Comparison of ENCODE assay signal across 11 mouse cellular contexts in genomic region chr19:45718286-45718685, GRCm38 (mm10). TPM values are rescaled to one million over a fixed set of nuclear protein-coding genes. Genes with fewer than 3 reads are reported as not detected.
DNase-seq lines count a peak whose midpoint lies in the region; ATAC-seq and TF ChIP-seq lines count a peak whose summit lies in the region.
"Had no signal": no experiment of that assay in that cellular context is flagged by ENCODE, and none has a peak within 500 bp of the region (broad histone marks: within the 10 kb centered on the region; RNA-seq: fewer than 3 reads in every experiment).

No protein-coding gene starts in this region.

- H3K9ac ChIP-seq in forebrain, embryonic 15.5 days (replicated peaks), result no peak overlapping the region
- H3K9ac ChIP-seq in midbrain, postnatal 0 days (replicated peaks; ENCODE audit: low read length, poor library complexity, severe bottlenecking), result peak overlapping the region; percentile 37; the same call in 1 of the 2 replicates
- H3K9ac ChIP-seq: liver, embryonic 14.5 days had no signal

- H3K27ac ChIP-seq in layer of hippocampus, adult 2 months, result peak overlapping the region; percentile 57
- peak overlapping the region; percentile 70 for H3K27ac ChIP-seq in forebrain, embryonic 15.5 days (replicated peaks)
- H3K27ac ChIP-seq in midbrain, postnatal 0 days (ENCODE audit: low read depth, low read length), result peak overlapping the region; percentile 19; the same call in 1 of the 2 replicates
- H3K27ac ChIP-seq: liver, embryonic 14.5 days had no signal

- H3K36me3 ChIP-seq in forebrain, embryonic 15.5 days, result no peaks in the 10 kb centered on the region
- no peaks in the 10 kb centered on the region for H3K36me3 ChIP-seq in midbrain, postnatal 0 days (ENCODE audit: insufficient read depth, low read length)

- H3K27me3 ChIP-seq in forebrain, embryonic 15.5 days, result no peaks in the 10 kb centered on the region
- peaks cover 12% of the 10 kb centered on the region; the same call in 1 of the 2 replicates for H3K27me3 ChIP-seq in midbrain, postnatal 0 days (ENCODE audit: insufficient read depth, low read length)

- no peaks in the 10 kb centered on the region for H3K9me3 ChIP-seq in forebrain, embryonic 15.5 days
- H3K9me3 ChIP-seq in midbrain, postnatal 0 days (ENCODE audit: low read length), result no peaks in the 10 kb centered on the region

- peak overlapping the region; percentile 21 for H3K4me3 ChIP-seq in layer of hippocampus, adult 2 months
- H3K4me3 ChIP-seq in forebrain, embryonic 15.5 days, result peak overlapping the region; percentile 31; the same call in 1 of the 2 replicates
- H3K4me3 ChIP-seq in midbrain, postnatal 0 days (ENCODE audit: low read depth, low read length), result peak overlapping the region; percentile 15; the same call in 1 of the 2 replicates

- 66% methylated on average over 3 of the region's 3 CpGs for WGBS in forebrain, embryonic 15.5 days
- 41% methylated on average over 3 of the region's 3 CpGs for WGBS in midbrain, postnatal 0 days

- TF ChIP-seq CTCF in layer of hippocampus, adult 2 months (conservative IDR thresholded peaks at IDR 0.05), result no peak
- no peak for TF ChIP-seq CTCF in midbrain, postnatal 0 days (IDR thresholded peaks at IDR 0.05)

- peaks cover 21% of the 10 kb centered on the region for H3K4me1 ChIP-seq in forebrain, embryonic 15.5 days
- H3K4me1 ChIP-seq in midbrain, postnatal 0 days (ENCODE audit: insufficient read depth, low read length), result 0 out of 2 replicates have a peak, but pooled peaks cover 3% of the 10 kb centered on the region

- no peak for DNase-seq in frontal cortex, postnatal 14 days (ENCODE audit: low spot score in 2 of 2)
- no peak for DNase-seq in layer of hippocampus, adult 2 months (ENCODE audit: low spot score in 2 of 2)
- no peak for DNase-seq in layer of hippocampus, postnatal 14 days (ENCODE audit: low spot score in 2 of 2)
- no peak for DNase-seq in midbrain, postnatal 0 days (ENCODE audit: low spot score)
- DNase-seq in spleen, postnatal 4 days (ENCODE audit: low spot score in 2 of 2), result no peak

- H3K4me2 ChIP-seq in forebrain, embryonic 15.5 days (replicated peaks), result peak overlapping the region; percentile 47
- H3K4me2 ChIP-seq in midbrain, postnatal 0 days (ENCODE audit: low read depth, low read length, poor library complexity, severe bottlenecking), result peak overlapping the region; percentile 39

- peak; percentile 31; the same call in 1 of the 2 replicates for ATAC-seq in frontal cortex, adult (ENCODE audit: low TSS enrichment)
- ATAC-seq in forebrain, embryonic 15.5 days (replicated peaks), result no peak
- no peak for ATAC-seq in midbrain, postnatal 0 days (ENCODE audit: low FRiP score)
- no peak for ATAC-seq in erythroblast, adult 5-6 weeks (replicated peaks; ENCODE audit: low FRiP score, poor library complexity, severe bottlenecking)

RNA-seq across cellular contexts. Expression of gene Fgf8, which starts 24.4 kb away (rescaled TPM):
- total RNA-seq in layer of hippocampus, adult 2 months (2021), result not detected
- not detected for total RNA-seq in layer of hippocampus, postnatal 14 days (2021)
- polyA plus RNA-seq in forebrain, embryonic 15.5 days (2015; fragmentation: Nextera tagmentation; extraction: Ambion mirVana), result 0.23 and 0.90 TPM in 2 replicates
- 1.3 TPM in 1 of 2 replicates, not detected in the other for total RNA-seq in midbrain, postnatal 0 days (2014; rRNA removed)
- polyA plus RNA-seq in midbrain, postnatal 0 days (2015; fragmentation: Nextera tagmentation; extraction: Ambion mirVana), result not detected in 2 replicates
- not detected in 2 replicates for total RNA-seq in erythroblast, adult 5-6 weeks (2015; ENCODE audit: low replicate concordance)
- total RNA-seq in erythroblast, adult 5-6 weeks (2017; ENCODE audit: low replicate concordance), result not detected in 2 replicates
- total RNA-seq: granulocyte monocyte progenitor cell, adult 5-6 weeks; layer of hippocampus, postnatal 10 days had no signal

RNA-seq across cellular contexts. Expression of gene Npm3, which starts 31.1 kb away (rescaled TPM):
- 1 to 10 TPM; 7.3 to 9.7 TPM for total RNA-seq in layer of hippocampus, adult 2 months (2021)
- 10 to 100 TPM; 11.9 to 12.9 TPM for total RNA-seq in layer of hippocampus, postnatal 14 days (2021)
- polyA plus RNA-seq in forebrain, embryonic 15.5 days (2015; fragmentation: Nextera tagmentation; extraction: Ambion mirVana), result 9.5 and 9.7 TPM in 2 replicates
- total RNA-seq in midbrain, postnatal 0 days (2014; rRNA removed), result 26.1 and 40.2 TPM in 2 replicates
- polyA plus RNA-seq in midbrain, postnatal 0 days (2015; fragmentation: Nextera tagmentation; extraction: Ambion mirVana), result 5.6 and 6.5 TPM in 2 replicates
- total RNA-seq in erythroblast, adult 5-6 weeks (2015; ENCODE audit: low replicate concordance), result 11.1 and 12.3 TPM in 2 replicates
- total RNA-seq in erythroblast, adult 5-6 weeks (2017; ENCODE audit: low replicate concordance), result 9.4 and 22.3 TPM in 2 replicates

RNA-seq across cellular contexts. Expression of gene Fbxw4, which starts 58.2 kb away (rescaled TPM):
- 10 to 100 TPM; 35.4 to 38.7 TPM for total RNA-seq in layer of hippocampus, adult 2 months (2021)
- 10 to 100 TPM; 31.9 to 32.1 TPM for total RNA-seq in layer of hippocampus, postnatal 14 days (2021)
- 5.0 and 5.4 TPM in 2 replicates for polyA plus RNA-seq in forebrain, embryonic 15.5 days (2015; fragmentation: Nextera tagmentation; extraction: Ambion mirVana)
- 30.9 and 41.8 TPM in 2 replicates for total RNA-seq in midbrain, postnatal 0 days (2014; rRNA removed)
- polyA plus RNA-seq in midbrain, postnatal 0 days (2015; fragmentation: Nextera tagmentation; extraction: Ambion mirVana), result 5.6 and 6.0 TPM in 2 replicates
- total RNA-seq in erythroblast, adult 5-6 weeks (2015; ENCODE audit: low replicate concordance), result 8.5 and 27.4 TPM in 2 replicates
- total RNA-seq in erythroblast, adult 5-6 weeks (2017; ENCODE audit: low replicate concordance), result 6.0 and 26.9 TPM in 2 replicates

Comparison
In these comparisons a context has a peak if more than half of its experiments do, and no peak if none do; other contexts are left out.
1. H3K27ac ChIP-seq: peak in every context shown above with its lines; median percentile 70 in forebrain, embryonic 15.5 days; 57 in layer of hippocampus, adult 2 months; 19 in midbrain, postnatal 0 days.